Mouse (Mus musculus) heart, postnatal 25 days (tissue): ENCODE results near the gene Lactbl1. TPM values are rescaled to one million over a fixed set of nuclear protein-coding genes. Genes with fewer than 3 reads are reported as not detected.
A peak's percentile ranks its signal among the peaks of the same experiment; 100 is the strongest.

ENCODE experiments used
- DNase-seq: peaks from one replicate; pipeline ENCODE4 v3.0.0; 2022; ENCODE audit warnings: low spot score
- intact Hi-C: fragments of 180-260 bp; cut with DNase I; formaldehyde crosslinking; loops from one replicate; pipeline ENCODE4 v1.15.1; 2025
- total RNA-seq, 2 experiments: library from RNA; stranded (reverse); gene quantifications; 2 replicates each; pipeline ENCODE4 v1.2.3; 2021

The Lactbl1 gene
- total RNA-seq = not detected

DNA sequence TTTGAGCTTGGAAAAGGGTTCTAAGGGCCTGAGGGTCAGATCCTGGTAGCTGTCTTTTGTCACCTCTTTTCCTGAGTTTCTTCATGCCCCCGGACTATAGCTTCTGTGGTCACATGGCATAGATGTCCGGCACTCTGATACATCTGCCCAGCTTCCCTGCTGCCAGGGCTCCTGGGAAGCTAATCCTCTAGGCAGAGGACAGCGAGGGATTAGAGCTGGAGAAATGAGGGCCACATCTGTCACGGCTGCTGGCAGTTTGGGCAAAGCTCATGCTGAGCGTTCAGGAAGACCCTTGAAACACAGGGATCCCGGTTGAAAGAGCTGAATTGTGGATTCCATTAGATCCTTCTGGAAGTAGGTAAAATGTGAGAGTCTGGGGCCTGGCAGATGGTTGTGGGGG is at the start of gene Lactbl1:
Lactbl1 (plus strand) TSS at position 234 of the 400 bp plus-strand sequence.
- intact Hi-C loops = loop anchor here (5.0 kb wide), 1 partner anchor 365 kb away; no protein-coding TSS in a partner anchor

DNA sequence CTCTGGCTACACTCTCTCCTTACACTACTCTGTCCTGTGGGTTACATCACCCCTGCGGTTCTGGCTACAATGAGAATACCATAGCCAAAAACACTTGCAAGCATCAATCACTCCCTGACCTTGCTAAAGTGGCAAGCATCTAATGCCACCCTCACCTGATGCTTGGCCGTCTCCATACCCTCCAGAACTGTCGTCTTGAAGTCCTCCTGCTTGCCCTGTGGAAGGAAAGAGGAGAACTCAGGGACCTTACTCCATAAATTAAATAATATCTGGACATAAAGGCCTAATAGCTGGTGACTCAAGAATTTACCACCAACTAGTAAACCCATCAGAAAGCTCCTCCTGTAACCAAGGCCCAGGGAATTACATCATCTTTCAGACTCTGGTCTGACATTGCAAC is 40.5 kb upstream of the Lactbl1 start:
- no peak for DNase-seq
- intact Hi-C loops = no loop called here

More for the DNA sequence above, at the start of gene Lactbl1:
- DNase-seq = no peak

DNA sequence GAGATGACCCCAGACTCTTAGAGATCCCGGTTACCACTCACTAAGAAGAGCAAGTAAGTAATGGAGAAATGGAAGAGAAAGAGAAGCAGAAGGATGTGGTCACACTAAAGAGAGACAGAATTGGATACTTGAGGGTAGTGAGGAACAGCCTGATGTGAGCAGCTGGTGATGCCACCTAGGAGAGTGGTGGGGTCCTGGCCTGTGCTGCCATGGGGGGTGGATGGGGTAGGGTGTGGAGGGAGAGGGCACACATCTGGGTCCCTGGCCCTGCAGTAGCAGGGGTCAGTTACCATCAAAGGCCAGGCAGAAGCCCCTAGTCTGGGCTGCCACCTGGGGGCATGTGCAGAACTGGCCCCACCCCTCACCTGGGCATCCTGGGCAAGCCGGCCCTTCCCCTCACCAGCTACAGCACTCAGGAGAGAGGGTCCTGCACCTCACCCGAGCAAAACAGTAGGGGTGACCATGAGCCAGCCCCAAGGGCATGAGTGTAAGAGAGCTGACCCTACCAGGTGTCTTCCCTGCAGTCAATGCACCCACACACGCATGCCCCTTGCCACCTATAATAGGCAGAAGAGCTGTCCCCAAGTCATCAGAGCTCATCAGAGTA is 35.1 kb upstream of the Lactbl1 start:
- DNase-seq = no peak
- intact Hi-C loops = no loop called here

DNA sequence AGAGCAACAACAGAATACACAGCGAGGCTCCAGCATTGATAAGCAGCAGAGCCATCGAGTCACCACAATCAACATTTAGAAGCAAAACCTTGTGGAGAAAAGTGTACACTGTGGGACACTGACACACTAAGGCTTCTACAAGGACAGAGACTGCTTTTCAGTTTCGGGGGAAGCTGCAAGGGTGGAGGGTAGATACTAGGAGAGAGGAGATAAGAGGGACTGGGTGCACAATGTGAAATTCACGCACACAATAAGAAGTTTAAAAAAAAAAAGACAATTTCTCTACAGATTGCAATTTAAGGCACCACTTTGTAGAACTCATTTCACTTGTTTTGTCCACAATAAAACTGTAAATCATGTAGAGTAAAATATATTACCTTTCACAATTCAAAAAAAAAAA is 34.4 kb upstream of the Lactbl1 start:
- intact Hi-C loops = no loop called here
- DNase-seq = no peak

DNA sequence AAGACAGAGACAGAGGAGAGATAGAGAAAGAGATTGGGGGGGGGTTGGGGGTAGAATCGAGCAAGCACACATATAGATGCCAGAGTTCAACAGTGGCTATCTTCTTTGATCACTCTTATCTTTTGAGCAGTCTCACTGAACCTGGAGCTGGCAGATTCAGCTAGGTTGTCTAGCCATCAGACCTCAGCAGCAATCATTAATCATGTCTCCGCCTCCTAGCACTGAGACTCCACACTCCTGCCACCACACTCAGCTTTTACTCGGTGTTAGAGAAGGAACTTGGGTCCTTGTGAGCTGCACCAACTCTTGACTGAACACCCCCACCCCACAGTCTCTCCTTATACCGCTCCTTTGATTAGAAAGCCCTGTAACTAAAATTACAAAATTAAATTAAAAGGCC is 30.3 kb upstream of the Lactbl1 start:
- intact Hi-C loops = no loop called here

DNA sequence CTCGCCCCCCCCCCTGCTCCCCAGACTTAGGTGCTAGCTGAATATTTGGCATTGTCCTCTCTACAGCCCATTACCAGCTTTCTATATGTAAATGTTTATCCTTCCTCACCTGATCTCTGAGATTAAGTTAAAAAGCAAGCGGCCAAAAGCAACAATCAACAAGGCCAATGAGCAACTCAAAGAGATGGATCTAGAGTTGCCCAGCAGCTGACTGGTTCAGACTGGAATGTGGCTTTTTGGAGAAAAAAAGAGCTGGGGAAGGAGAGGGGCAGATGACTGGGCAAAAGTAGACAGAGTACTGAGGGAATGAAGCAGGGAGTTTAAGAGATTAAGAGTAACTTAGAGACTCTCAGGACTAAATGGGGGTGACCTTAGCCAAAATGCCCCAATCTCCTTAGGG is 28.4 kb upstream of the Lactbl1 start:
- intact Hi-C loops = no loop called here
- no peak for DNase-seq

More for the DNA sequence above, 30.3 kb upstream of the Lactbl1 start:
- DNase-seq = no peak

DNA sequence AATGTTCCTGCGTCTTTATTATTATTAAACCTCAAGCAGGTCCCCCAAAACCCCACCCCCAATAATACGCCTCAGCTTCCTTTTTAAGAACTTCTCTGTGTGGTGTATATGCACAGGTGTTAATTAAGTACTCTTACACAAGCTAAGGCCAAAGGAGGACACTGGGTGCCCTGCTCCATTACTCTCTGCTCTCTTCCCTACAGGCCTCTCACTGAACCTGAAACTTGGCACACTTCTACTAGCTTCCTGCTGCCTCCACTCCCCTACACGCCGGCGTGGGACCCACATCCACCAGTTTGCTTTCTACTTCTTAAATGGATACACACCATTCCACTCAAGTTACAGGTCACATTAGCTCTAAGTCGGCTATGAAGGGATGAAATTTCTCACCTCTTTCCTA is 27.2 kb upstream of the Lactbl1 start:
- intact Hi-C loops = no loop called here
- no peak for DNase-seq

DNA sequence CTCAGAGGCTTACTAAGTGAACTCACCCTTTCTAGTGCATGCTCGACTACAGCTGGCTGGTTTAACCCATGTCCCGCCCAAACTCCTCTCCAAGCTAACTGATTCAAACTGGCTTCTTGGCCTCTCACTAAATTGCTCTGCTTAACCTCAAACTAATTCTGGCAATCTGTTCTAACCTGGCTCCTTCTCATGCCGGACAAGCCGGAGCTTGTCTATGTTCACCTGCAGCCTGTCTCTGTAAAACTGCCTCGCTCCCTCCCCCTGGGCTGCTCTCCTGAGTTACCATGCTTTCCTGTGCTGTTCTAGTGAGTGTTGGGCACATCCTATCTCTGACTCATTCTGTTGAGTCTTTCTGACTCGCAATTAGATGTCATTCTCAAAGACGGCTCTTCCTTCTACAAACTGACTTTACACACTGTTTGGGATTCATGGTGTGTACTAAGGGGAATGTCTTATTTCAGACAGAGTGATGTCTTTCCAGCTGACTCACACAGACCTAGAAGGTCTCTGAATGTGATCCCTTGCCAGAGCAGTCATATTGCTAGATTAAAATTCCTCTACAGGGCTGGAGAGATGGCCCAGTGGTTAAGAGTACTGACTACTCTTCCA is 24.0 kb upstream of the Lactbl1 start:
- no peak for DNase-seq
- intact Hi-C loops = no loop called here

DNA sequence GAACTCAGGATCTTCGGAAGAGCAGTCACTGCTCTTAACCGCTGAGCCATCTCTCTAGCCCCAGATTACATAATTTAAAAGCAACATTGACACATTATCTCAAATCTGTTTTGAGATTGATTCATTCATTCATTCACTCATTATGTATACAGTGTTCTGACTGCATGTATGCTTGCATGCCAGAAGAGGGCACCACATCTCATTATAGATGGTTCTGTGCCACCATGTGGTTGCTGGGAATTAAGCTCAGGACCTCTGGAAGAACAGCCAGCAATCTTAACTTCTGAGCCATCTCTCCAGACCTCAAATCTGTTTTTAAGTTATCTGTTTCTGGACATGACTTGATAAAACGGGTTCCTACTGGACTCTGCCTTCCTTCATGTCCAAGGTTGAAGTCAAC is 22.6 kb upstream of the Lactbl1 start:
- DNase-seq = no peak
- intact Hi-C loops = loop anchor here (5.0 kb wide), 2 partner anchors 63 to 548 kb away; partner anchors contain the start of gene Rpl11

DNA sequence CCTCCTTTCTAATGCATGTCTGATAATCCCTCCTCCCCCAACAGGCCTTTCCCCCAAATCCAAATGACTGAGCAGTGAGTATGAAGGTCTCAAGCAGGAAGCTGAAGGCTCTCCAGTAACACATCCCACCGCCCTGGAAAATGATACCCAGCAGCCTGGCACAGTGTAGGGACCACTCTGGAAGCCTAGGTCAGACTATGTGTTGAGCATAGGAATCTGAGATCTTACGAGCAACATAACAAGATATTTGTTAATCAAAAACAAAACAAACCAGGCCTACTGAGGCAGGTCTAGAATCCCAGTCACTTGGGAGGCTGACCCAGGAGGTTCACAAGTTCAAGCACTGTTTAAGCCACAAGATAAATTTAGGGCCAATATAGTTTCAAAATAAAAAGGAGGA is 21.9 kb upstream of the Lactbl1 start:
- intact Hi-C loops = loop anchor here (5.0 kb wide), 2 partner anchors 63 to 548 kb away; partner anchors contain the start of gene Rpl11
- no peak for DNase-seq

DNA sequence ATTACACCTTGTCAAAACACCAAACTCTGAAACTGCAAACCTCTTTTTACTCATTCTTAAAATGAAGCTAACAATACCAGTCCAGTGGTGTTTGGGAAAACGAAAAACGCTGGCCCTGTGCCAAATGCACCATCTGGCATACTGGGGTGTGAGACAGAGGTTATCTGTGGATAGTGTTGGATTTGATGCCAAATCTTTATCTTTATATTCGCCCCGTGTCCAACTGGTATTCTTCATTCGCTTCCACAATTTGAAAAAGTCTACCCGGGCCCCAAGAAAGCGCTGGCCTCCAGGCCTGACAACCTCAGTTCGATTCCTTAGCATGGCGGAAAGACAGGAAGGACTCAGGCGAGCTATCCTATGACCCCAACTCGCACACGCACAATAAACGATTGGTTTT is 20.9 kb upstream of the Lactbl1 start:
- DNase-seq = peak; percentile 10
- intact Hi-C loops = loop anchor here (5.0 kb wide), 2 partner anchors 64 to 549 kb away; partner anchors contain the start of gene Rpl11

DNA sequence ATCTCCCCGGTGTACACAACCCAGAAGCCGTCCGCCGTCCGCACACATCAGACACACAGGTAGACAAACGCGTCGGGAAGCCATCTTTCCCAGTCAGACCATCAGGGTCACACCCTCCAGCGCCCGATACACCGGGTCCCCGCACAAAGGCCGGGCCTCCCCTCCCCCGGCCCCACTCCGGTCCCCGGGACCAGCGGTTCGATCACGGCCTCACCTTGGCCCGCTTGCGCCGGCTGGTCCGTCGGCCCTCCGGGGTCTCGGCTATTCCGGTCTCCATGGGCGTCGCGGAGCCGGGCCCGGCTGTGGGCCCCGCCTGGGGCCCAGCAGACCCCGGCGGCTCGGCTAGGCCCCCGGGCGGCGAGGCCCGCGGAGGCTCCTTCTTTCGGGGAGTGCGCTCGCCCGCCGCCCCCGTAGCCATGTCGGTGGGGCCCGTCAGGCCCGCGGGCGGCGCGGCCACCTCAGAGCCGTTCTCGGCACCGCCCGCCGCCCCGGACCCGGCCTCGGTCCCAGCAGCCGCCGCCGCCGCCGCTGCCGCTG is 20.3 kb upstream of the Lactbl1 start:
- DNase-seq = no peak
- intact Hi-C loops = loop anchor here (2.0 to 5.0 kb wide), 3 partner anchors 65 to 550 kb away; partner anchors contain the start of genes 6030445D17Rik and Rpl11

DNA sequence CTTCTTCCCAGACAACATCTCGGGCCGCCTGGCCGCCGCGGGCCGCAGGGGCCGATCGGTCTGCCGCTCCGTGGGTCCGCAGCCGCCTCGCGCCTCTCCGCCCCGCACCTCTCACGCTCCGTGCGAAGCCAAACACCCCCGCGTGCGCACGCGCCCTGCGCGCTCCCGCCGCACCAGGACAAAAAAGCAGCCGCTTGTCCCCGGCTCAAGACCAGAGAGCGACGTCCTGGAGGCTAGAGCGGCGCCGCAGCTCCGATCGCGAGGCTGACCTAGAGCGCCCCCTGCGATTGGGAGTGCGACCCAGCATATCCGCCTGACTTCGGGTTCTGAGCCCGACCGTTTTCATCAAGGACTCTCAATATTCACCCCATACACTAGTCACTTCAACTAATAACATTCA is 19.9 kb upstream of the Lactbl1 start, which contains the start of gene Kdm1a:
Kdm1a (minus strand) TSS at position 156 of the 400 bp plus-strand sequence.
- DNase-seq = peak; percentile 84
- intact Hi-C loops = loop anchor here (2.0 to 5.0 kb wide), 3 partner anchors 65 to 550 kb away; partner anchors contain the start of genes 6030445D17Rik and Rpl11

DNA sequence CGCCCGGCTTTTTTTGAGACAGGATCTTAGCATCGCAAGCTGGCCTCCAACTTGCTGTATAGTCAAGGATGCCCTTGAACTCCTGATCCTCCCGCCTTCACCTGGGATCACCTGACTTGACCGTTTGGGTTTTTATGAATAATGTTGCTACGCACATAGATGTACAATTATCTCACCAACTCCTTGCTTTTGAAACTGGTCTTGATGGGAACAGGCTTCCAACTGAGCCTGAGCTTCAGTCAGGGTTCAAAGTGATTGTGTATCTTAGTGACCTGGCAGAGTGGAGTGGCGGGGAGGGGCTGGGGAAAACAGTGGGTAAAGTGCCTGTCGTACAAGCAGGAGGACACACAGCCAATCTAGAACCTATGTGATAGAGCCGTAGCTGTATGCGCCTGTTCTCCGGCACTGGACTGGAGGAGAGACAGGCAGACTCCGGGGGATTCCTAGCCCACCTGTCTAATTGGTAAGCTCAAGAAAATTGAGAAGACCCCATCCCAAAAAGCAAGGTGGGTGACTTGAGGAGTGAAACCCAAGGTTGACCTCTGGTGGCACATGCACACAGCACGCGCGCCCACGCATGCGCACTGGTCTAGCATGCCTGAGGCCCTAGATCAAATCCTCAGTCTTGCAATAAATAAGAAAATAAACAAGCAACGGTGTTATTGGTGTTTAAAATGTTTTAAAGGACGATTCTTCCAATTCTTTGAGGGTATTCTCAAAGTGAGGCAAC is 16.5 kb upstream of the Lactbl1 start:
- no peak for DNase-seq
- intact Hi-C loops = no loop called here

DNA sequence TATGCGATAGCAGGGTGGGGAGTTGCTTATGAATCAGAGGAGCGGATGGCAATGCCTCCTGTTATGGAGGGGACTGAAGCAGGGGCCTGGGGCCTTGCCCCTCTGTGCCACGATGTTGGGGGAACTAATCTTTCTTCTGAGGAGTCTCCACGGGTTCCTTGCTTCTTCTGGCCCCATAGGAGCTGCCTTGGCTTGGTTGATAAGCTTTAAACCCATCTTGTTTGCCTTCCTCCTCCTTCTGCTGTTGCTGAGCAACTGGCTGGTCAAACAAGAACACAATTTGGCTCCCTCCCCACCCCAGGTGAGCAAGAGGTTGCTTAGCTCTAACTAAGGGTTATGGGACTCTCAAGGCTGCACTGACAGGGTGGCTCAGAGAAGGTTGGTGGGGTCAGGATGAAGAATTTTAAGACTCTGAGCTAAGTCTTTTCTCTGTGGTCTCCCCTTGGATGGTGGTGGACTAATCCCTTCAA is 12.0 kb upstream of the Lactbl1 start, which contains the start of gene Tex46:
Tex46 (plus strand) TSS at position 51 of the 470 bp plus-strand sequence.
- DNase-seq = no peak
- intact Hi-C loops = no loop called here

DNA sequence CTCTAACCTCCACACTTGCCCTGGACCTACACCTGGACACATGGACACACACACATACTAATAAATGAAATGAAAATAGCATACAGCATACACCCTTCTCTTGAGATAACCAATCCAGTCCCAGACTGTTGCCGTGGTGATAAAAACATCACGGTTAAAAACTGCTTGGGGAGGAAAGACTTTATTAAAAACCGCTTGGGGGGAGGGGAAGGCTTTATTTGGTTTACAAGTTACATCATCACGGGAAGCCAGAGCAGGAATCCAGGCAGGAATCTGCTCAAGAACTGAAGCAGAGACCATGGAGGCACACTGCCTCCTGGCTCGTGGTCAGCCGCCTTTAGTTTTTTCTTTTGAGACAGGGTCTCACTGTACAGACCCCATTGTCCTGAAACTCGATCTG is 8.8 kb upstream of the Lactbl1 start:
- DNase-seq = no peak
- intact Hi-C loops = no loop called here

DNA sequence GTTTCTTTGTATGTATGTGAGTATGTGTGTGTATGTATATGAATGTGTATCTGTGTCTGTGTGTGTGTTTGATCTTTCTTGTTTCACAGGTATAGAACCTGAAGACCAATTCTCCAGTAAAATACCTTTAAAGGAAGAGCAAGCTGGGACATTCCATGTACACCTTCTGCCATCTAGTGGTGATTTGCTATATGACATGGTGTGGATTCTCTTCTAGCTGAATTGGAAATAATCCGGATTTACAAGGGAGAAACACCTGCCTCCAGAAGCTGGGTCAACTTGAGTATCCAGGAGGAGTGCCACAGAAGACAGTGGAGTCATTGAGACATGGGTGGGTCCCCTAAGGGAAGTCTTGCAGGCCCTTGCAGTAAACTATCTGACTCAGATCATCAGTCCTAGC is 1.1 kb upstream of the Lactbl1 start:
- no peak for DNase-seq
- intact Hi-C loops = loop anchor here (1.0 to 5.0 kb wide), 5 partner anchors 95 to 364 kb away; no protein-coding TSS in a partner anchor

DNA sequence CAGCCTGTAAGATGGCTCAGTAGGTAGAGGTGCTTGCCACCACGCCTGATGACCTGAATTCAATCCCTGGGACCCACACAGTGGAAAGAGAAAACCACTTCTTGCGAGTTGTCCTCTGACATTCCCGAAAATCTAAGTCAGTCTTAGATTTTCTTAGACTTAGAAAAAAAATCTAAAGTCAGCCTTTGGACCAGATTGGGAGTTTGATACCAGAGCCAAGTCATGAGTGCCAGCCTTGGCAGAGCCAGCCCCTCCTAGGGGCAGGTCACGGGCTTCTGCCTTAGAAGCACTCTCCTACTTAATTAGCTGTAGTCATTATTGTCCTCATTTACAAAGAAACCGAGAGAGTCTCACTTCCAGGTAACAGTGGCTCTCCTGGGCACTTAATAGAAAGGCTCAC is 465 bp upstream of the Lactbl1 start:
- no peak for DNase-seq
- intact Hi-C loops = loop anchor here (1.0 to 5.0 kb wide), 5 partner anchors 95 to 365 kb away; no protein-coding TSS in a partner anchor

DNA sequence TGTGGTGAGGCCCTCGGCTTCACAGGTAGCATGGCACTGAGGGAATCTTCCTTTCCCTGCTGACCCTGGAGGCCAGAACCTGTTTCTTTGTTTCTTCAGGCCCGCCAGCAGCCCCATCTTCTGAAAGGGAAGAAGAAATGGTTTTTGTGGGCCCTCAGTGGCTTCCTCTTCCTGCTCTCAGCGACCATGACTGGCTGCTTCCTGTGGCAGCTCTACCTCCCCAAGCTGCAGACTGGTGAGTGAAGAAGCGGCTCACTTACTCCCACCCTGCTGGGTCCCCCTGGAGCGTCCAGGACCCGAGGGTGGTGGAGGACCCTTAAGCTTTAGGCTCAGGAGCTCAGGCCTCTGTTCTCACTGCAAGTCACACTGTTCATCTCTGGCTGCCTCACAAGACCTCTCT is 4.2 kb downstream of the Lactbl1 start:
- intact Hi-C loops = no loop called here
- no peak for DNase-seq
